Mouse (Mus musculus) right cerebral cortex, adult 2 months (tissue): ENCODE data around the gene Car10.
"Not testable (repeated sequence)": the region's sequence is repeated elsewhere in the genome, so short reads cannot be mapped to it uniquely, and the experiment has no call there.

ENCODE experiments used
- DNase-seq, 2 experiments: peaks; one replicate each; pipeline ENCODE4 v3.0.0; 2021 to 2022; ENCODE audit warnings: low spot score in 2 of 2

Gene Car10

DNA sequence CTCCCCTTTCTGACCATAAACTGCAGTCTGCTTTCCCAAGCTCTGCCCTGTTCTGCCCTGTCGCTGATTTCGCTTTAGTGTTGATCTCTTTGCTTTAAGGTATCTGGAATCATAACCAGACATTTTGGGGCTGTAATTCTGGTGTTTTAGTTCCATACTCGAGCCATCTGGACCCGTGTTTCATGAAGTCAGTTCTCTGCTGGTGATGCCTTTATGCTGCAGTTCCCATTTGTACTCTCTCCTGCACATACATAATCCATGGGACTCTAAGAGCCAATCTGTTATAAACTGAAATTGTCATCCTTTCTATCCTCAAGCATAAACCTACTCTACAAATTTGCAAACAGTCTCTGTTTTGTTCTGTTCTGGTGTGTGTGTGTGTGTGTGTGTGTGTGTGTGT, 293.3 kb downstream of the Car10 start:
- no peak for DNase-seq

DNA sequence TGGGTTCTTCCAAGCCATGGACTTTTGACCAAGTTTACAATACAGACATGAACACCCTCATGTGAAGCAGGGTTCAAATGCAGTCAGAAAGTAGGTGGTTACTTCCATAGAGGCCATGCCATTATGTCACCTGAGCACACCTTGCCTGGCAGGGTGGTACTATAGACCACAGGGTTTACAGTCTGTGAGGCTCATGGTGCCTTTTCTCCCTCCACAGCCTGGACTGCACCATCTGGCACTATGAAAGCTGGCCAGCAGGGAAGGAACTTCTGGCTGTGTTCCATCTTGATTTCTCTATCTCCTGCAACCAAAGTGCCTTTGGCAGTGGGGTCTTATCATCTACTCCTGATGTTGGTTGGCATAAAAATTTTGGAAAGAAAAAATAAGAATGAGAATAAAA, 295.5 kb downstream of the Car10 start:
- DNase-seq, result not testable (repeated sequence)

DNA sequence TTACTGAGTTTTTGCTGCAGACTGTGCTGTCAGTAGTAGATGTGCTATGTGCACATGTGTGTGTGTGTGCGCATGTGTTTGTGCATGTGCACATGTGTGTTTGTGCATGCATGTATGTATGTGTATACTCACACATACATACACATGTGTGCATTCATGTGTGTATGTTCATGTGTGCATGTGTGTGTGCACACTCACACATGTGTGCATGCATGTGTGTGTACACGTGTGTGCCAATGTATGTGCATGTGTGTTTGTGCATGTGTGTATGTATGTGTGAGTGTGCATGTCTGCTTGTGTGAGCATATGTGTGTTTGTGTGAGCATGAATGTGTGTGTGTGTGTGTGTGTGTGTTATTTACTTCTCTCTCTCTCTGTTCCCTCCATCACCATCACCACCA, 298.5 kb downstream of the Car10 start:
- DNase-seq, result no peak

DNA sequence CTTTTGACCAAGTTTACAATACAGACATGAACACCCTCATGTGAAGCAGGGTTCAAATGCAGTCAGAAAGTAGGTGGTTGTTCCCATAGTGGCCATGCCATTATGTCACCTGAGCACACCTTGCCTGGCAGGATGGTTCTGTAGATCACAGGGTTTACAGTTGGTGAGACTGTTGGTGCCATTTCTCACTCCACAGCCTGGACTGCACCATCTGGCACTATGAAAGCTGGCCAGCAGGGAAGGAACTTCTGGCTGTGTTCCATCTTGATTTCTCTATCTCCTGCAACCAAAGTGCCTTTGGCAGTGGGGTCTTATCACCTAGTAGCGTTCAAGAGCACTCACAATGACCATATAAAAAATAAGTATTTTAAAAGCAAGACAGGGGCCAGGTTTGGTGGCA, 303.3 kb downstream of the Car10 start:
- DNase-seq, result not testable (repeated sequence)

DNA sequence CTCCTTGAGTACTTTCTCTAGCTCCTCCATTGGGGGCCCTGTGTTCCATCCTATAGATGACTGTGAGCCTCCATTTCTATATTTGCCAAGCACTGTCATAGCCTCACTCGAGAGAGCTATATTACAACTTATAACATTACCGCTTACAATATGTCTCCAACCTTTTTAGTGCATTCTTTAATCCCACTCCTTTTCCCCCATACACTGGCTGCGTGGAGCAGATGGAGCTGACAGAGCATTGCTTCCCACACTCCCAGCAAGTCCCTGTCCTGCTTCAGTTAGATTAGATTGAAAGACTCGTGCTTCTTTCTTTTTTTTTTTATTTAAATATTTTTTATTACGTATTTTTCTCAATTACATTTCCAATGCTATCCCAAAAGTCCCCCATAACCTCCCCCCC, 310.2 kb downstream of the Car10 start:
- DNase-seq, result no peak

DNA sequence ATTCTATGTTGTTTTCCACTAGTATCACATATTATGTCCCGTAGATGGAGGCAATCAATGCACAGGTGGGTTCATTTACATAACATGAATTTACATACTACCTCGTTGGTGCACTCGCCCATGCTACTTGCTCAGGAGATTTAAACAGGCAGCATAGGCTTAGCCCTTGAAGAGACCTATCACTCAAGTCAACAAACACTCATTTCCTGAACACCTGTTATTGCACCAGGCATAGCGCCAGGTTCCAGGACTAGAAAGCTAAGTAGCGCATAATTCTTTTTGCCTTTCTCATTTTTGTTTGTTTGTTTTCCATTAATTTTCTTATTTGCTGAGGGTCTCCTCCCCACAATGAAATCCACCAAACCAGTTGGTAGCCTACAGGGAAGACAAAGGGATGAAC, 333.7 kb downstream of the Car10 start:
- no peak for DNase-seq

DNA sequence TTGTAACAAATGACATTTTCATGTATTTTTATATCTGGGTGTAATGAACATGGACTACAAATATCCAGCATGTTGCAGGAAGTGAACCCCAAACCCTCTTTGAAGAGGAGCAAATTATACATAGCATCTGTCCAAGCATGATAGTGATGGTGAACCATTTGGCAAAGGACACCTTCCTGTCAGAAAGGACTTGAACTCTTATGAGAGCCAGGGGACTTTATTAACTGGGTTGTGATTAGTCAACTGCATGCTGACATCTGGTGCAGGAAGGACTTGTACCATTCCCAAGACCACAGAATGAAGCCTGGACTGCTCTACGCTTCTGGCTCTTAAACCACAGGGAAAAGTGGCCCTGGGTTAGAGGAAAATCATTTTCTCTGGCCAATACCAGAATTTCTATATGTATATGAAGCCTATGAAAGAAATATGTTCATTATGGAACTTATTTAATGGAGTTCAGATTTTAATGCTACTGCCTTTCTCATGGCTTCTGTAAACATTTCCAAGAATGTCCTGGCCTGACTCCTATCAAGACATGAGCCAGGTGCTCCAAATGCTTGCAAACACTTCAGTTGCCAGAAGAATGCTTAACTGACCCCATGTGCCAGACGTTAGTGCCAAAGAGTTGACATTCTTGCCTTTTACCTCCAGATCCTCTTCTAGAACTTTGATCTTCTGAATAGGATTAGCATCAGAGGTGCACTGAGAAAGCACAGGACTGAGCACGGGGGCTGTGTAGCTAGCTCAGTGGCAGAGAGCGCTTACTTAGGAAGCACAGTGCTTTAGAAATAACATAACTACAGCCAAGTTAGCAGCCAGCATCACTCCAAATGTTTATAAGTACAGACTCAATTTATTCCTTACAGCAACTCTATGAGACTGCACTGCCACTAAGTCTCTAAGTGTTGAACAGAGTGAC, 337.4 kb downstream of the Car10 start:
- no peak for DNase-seq

DNA sequence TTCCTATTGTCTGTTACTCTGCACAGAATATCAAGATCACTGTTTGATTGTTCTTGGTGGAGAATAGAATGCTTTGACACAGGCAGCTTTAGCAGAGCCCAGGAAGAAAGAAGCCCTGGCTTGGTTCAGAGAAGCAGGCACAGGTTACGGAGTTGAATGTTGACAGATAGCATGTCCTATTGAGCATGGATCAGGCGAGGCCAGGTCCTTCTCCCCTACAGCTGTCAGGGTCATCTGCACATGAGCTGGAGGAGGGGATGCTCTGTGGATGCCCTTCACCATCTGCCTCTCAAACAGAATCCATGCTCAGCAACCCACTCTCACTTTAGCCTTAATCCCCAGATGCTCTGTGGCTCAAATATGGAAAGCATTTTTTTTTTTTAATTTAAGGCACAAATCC, 339.1 kb downstream of the Car10 start:
- no peak for DNase-seq

DNA sequence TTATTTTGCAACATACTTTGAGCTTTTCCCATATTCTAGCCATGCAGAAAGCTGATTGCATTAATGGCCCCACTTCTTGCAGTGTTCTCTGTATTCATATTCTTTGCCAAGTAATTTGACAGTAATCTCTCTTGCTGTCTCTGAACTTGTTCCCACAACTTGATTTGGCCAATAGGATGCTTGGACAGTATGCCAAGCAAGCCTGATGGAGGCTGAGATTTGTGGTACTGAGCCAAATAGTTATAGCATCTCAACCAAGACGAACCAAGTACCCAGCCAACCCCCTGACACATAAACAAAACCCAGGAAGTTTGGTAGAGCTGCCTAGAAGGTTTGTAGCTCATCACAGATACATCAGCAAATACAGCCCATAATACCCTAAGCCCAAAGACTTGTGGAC, 342.6 kb downstream of the Car10 start:
- DNase-seq, result no peak

DNA sequence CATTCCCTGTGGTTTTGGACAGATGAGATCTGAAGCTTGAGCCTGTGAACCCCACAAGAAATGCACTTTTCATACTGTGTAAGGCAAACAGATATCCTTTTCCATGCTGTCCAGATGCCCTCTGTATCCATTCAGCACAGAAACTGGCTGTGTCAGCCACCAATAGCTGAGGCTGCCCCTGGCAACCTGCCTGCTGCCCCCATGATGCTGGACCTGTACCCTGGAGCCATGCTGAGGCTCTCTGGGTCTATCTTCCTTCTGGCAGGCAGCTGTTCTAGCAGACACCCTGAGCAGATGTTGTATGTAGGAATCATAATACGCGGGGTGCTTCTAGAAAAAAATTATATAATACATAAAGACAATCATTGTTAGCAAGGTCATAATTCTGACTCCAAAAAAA, 345.9 kb downstream of the Car10 start:
- no peak for DNase-seq

DNA sequence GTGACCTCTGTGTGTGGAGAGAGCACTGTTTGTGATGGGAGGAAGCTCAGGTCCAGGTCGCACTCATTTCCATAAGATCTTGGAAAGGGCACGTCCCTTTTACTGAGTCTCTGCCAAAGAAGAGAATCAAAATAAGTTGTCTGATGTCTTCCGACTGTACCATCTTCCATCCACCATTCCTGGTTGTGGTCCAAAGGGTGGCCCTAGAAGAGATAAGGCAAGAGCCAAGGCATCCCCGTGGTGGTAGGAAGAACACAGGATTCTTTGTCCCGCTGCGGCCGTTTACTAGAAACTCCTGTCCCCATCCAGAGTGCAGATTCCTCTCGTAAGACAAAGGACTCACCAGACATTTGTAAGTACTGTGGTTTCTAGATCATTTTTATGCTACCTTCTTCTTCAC, 346.9 kb downstream of the Car10 start:
- DNase-seq, result no peak

DNA sequence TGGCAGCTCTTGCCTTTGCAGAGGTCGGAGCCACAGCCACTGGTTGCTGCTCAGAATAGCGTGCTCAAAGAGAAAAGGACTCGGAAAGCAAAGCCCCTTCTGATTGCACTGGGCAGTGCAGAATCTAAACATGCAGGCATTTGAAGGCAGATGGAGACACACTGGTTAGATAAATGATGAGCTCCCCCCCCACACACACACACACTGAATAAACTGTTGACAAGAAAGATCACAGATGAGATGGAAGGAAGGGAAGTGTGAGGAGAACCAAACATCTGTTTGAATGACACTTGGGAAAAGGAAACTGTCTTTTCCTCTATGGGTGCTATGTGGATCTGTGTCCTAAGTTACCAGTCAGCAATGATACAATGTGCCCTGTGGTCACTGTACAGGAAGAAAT, 349.7 kb downstream of the Car10 start:
- DNase-seq, result no peak

DNA sequence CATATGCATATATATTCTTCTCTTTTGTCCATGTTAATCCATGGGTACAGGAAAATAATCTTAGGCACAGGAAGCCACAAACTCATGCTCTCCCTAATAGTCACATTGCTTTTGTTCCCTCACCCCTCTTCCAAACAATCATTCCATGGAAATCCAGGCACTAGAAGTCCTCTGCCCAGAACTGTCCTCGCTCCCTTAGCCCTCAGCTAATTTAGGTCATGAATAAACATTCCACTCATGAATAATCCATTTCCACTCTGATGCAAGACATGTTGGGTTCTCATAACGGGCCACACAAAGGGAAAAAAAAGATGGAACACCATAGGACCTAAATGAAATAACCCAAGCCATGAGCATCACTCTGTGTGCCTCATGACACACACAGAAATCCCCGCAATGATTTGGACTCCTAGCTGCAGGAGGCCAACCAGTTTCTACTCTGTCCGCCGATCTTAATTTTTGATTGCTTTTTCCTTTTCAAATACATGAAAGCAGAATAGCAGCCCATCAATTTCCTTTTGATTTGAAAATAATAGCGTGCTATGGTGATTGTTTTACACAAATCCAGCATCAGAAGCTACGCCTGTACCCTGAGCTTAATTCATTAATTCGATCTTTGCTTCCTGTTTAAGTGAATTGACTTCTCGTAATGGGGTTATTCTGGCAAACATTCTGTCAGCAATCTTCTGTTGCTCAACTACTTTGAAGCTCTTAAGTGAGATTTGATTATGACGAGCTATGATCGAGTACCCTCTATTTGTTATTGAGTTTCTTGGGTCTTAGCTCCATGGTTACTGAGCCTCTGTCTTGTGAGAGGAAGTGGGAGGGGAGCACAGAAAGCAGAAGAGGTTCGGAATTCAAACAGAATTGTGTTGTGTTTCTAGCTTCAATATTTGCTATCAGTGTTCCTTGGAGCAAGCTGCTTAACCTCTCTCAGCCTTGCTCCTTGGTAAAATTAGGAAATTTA, 350.7 kb downstream of the Car10 start:
- no peak for DNase-seq

DNA sequence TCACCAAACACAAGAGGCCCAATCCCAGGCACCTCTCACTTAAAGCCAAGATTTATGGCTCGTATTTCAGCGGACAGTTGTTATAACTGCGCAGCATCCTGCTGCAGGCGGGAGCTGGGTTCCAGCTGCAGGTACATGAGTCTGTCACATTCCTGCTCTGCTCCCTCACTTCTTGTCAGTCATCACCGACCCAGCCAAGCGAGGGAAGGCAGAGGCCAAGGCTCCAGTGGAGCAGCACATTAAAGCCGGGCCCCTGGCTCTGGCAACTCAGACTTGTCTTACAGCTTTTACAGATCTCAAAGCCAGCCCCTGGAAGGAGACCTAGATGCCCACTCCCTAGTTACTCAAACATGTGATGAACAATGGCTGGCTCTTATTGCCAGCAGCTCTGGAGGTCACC, 352.7 kb downstream of the Car10 start:
- DNase-seq, result no peak

DNA sequence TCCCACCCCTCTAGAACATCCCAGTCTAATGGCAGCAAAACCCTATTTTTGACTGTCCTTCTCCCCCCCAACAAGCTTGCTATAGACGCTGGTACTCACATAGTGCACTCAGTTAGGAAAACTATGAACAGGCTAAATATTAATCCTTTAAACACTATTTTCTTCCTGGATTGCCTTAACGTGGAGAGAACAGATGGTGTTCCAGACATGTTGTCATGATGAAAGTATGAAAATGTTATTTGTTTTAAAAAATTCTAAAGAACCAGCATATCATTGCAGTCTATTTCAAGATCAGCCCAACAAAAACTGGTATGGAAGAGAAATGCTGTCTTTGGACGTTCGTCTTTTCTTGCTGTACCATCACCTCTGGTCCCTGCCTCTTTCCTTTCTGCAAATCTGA, 368.4 kb downstream of the Car10 start:
- no peak for DNase-seq

DNA sequence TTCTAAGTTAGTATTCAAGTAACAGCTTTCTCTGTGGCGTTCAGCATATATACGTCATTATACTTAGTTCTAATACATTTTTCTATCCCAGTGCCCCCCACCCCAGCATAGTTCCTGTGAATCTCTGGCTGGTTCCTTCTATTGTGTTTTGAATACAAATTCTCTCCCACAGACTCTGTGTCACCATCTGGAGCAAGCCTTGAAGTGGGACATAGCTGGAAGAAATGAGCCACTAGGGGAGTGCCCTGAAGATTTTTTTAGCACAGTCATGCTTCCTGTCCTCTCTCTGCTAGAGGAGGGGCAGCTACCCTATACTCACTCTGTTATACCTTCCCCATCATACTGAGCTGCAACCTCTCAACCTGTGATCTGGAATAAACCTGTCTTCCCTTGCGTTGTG, 369.9 kb downstream of the Car10 start:
- DNase-seq, result no peak

DNA sequence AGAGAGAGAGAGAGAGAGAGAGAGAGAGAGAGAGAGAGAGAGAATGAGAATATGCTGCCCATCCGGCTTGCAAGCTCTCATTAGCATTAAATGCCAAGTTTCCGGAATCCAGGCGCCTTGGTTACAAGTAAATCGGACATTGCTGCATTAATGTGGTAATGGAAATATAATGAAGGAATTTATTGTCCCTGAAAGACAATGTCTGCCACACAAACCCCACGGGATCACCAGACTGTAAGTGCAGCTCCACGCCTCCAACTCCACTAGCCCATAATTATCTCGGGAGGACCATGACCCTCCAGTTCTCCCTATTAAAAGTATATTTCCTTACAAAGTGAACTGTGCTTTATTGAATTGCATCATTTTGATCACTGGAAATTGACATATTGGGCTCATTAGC, 372.9 kb downstream of the Car10 start:
- DNase-seq, result no peak

DNA sequence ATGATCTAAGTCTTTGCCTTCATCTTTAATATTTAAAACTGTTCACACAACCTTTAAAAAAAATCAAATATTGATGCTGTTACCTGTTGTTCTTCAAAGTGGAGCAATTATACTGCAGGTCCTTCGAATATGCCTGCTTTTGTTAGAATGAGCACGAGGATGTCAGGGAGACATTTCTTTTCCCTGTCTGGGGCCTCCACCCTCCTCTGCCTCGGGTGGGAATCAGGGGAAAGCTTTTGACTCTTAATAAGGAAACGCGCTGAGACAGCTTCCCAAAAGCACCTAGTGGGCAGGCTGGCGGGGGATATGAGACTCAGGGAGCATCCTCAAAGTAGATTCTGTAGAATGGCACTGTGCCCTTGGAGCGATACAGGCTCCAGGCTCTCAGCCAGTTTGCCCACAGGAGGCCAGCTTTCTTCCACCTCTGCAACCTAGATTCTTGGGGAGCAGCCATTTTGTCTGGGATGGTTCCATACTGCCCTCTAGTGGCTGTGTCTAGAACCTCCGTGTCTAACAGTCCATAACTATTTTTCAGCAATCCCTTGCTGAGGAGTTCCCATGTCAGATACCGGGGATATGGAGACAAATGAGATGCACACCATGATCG, 373.8 kb downstream of the Car10 start:
- DNase-seq, result peak; percentile 86 to 89

DNA sequence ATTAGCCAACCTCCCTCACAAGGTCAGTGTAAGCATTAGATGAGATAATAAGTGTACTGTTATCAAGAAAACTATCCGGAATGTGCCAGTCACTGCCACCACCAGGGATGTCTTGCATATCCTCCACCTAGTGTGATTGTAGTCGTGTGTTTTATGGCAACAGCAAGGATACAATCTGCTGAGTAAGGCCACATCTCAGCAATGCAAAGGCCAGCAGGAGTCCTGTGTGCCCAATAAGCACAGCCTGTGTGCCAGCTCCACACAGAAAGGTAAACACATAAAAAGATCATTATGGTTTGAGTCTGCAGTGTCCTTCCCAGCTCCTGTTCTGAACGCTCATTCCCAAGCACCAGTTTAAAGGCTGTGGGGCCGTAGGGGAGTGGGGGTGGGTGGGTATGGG, 386.8 kb downstream of the Car10 start:
- DNase-seq, result no peak

DNA sequence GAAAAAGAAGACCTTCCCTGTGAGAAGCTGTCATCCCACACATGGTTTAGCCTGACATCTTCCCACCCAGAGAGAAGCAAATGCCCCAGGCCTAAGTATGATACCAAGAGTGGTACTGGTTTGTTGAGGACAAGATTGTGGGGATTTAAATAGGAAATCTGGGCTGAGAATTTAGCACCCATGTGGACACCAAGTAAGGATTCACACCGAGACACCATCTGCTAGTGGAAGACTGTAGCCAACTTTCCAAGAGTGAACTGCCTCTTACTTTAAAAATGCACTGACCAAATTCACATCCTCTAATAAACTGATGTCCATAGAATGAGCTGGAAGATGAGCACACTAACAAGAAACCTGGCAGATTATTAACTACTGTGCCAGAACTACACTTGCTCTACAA, 389.2 kb downstream of the Car10 start:
- no peak for DNase-seq

DNA sequence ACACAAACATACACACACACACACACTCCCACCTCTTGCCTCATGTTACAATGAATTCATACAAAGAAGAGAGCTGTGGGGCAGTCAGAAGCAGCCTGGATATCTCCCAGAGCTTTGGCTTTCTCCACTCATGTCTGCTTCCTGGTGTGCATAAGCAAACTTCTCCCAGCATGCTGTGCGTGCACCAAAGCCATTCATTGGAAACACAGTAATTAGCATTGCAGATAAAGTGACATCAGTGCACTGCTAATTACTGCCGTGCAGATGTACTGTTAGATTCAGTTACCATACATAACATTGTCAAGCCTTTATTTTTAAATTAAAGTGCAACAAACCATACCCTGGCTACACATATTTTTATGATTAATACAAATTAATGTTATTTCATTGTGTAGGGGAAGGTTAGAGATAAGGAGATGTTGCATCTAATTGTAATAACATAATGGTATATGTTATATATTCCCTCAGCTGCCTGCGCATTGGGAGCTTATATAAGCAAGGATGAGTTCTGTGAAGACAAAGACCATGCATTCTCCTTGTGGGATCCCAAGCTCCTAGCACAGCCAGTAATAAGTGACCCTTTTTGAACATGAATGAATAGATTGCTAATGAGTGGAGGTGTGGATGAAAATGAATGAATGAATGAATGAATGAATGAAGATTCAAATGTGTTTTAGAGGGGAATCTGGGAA, 390.2 kb downstream of the Car10 start:
- no peak for DNase-seq
